Mouse (Mus musculus) left cerebral cortex, adult 11 months (tissue): Measurements from ENCODE around the gene Tbcc.
A peak's percentile ranks its signal among the peaks of the same experiment; 100 is the strongest.

Source experiments
- DNase-seq: peaks from one replicate; pipeline ENCODE4 v3.0.0; 2022; ENCODE audit warnings: low spot score

The Tbcc gene

DNA sequence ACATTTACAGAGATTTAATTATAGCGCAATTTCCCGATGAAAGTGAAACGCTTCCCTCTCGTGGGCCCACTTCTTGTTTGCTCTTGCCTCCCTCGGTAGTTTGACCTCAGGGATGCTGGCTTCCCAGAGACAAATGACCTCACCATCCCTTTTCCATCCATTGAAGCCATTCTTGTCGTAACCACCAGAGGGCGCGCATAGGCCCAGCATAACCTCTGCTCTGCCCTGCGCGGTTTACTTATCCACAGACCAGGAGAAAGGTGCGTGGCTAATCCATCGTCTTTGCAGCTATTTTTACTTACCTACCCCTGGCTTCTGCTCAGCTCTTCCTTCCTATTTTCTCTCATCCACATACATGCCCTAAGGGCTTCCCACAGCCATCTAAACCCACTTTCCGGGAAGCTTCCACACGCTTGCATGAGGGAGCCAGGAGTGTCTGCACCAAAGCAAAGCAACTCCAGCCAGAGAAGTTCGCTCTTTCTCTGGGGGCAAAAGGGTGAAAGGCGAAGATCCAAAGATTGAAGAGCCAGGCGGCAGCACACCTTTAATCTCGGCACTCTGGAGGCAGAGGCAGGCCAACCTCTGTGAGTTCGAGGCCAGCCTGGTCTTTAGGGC, 13.5 kb downstream of the Tbcc start:
- peak; percentile 72 for DNase-seq

DNA sequence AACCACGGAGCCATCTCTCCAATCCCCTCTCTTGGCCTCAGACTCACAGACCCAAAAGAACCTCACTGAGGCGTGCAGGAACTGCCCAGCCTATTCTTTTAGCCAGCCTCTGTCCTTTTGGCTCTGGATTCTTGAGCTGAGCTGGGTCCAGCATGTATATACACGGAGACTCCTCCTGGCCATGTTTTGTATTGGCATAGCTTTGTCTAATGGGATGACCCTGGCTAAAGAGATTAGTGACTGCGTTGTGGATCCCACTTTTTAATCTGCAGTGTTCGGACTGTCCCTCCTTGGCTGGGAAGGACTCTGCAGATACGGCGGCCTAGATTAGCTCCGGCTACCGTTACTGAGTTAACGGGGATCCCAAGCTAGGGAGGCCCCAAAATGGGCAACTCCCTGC, 19.7 kb downstream of the Tbcc start, which contains the start of gene Prph2:
Prph2 (plus strand) TSS at position 274 of the 400 bp plus-strand sequence.
- no peak for DNase-seq

- DNase-seq = no peak
Measured at GRCm38 (mm10) chr17:46912331-46912730, 21.8 kb downstream of the Tbcc start.

- DNase-seq = no peak
Measured at GRCm38 (mm10) chr17:46915129-46915528, 24.6 kb downstream of the Tbcc start.

DNA sequence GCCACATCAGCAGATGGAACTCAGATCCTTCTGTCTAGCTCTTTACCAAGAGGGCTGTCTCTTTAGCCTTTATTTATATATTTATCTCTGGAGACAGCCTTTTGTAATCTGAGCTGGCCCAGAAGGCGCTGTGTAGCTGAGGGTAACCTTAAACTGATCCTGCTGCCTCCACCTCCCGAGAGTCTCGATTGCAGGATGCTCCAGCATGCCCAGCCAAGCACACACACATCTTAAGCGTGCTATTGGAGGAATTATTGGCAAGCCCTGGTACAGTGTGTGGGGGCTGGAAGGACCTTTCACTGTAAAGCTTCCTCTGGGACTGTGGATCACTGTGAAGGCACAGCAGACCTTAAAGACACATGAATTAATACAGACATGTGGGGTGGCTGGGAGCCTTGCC, 28.5 kb downstream of the Tbcc start:
- no peak for DNase-seq

- DNase-seq = no peak
Measured at GRCm38 (mm10) chr17:46920855-46921254, 30.4 kb downstream of the Tbcc start.

- no peak for DNase-seq
Measured at GRCm38 (mm10) chr17:46926192-46926591, 35.7 kb downstream of the Tbcc start.

- no peak for DNase-seq
Measured at GRCm38 (mm10) chr17:46926941-46927340, 36.5 kb downstream of the Tbcc start.

- DNase-seq = no peak
Measured at GRCm38 (mm10) chr17:46927781-46928180, 37.3 kb downstream of the Tbcc start.

DNA sequence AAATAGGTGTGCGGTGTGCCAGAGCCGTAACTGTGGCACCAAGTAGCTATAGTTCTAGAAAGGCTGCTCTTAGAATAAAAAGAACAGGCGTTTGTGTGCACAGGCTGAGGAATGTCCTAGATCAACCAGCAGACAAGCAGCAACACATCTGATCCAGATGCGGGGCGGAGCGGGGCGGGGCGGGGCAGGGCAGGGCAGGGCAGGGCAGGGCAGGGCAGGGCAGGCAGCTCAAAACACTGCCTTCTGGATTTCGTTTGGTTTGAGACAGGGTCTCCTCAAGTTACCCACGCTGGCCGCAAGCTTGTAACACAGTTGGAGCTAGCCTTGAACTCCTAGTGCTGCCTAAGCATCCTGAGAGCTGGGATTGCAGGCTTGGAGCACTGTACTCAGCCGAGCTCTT, 38.8 kb downstream of the Tbcc start:
- DNase-seq = no peak

GRCm38 (mm10) chr17:46929897-46930296, 39.4 kb downstream of the Tbcc start:
- DNase-seq = no peak

GRCm38 (mm10) chr17:46932961-46933360, 42.5 kb downstream of the Tbcc start:
- DNase-seq = peak; percentile 27

- DNase-seq = peak; percentile 40
Measured at GRCm38 (mm10) chr17:46933557-46934348, 43.3 kb downstream of the Tbcc start.

GRCm38 (mm10) chr17:46940461-46940860, 50.0 kb downstream of the Tbcc start:
- DNase-seq = no peak
